Mouse (Mus musculus): ENCODE measurements around the gene Xpo5. TPM values are rescaled to one million over a fixed set of nuclear protein-coding genes. Genes with fewer than 3 reads are reported as not detected.
A peak's percentile ranks its signal among the peaks of the same experiment; 100 is the strongest.

Gene Xpo5
- polyA plus RNA-seq, 1 experiment, result 0.51 TPM

GRCm38 (mm10) chr17:46161179-46161578 lies 41.4 kb upstream of the Xpo5 start:
- H3K36me3 ChIP-seq (ENCODE audit: control insufficient read depth), result peaks cover 64% of the 10 kb centered on the region
- peak overlapping the region; percentile 80 for H3K4me3 ChIP-seq (replicated peaks)
- no peaks in the 10 kb centered on the region for H3K27me3 ChIP-seq (ENCODE audit: control insufficient read depth)
- no peak for TF ChIP-seq TAL1 (IDR thresholded peaks at IDR 0.05; ENCODE audit: low read length)
- no peak for TF ChIP-seq GATA1 (IDR thresholded peaks at IDR 0.05; ENCODE audit: low read length)
- peaks cover 73% of the 10 kb centered on the region for H3K4me1 ChIP-seq (ENCODE audit: control insufficient read depth)
- peaks cover 7% of the 10 kb centered on the region for H3K9me3 ChIP-seq (ENCODE audit: control insufficient read depth, low read length)

GRCm38 (mm10) chr17:46161710-46162109 lies 40.9 kb upstream of the Xpo5 start:
- Histone ChIP-seq H3K27me3 (ENCODE audit: control insufficient read depth) (no peaks in the 10 kb centered on the region), H3K4me3 (replicated peaks) (peak overlapping the region; percentile 80), H3K4me1 (ENCODE audit: control insufficient read depth) (peaks cover 68% of the 10 kb centered on the region), H3K36me3 (ENCODE audit: control insufficient read depth) (peaks cover 64% of the 10 kb centered on the region), H3K9me3 (ENCODE audit: control insufficient read depth, low read length) (peaks cover 4% of the 10 kb centered on the region)
- TF ChIP-seq GATA1 (IDR thresholded peaks at IDR 0.05; ENCODE audit: low read length) (no peak), TAL1 (IDR thresholded peaks at IDR 0.05; ENCODE audit: low read length) (no peak)

GRCm38 (mm10) chr17:46162551-46162950 lies 40.0 kb upstream of the Xpo5 start:
- H3K4me1 ChIP-seq (ENCODE audit: control insufficient read depth), result peaks cover 63% of the 10 kb centered on the region
- no peaks in the 10 kb centered on the region for H3K27me3 ChIP-seq (ENCODE audit: control insufficient read depth)
- no peaks in the 10 kb centered on the region for H3K9me3 ChIP-seq (ENCODE audit: control insufficient read depth, low read length)
- peak overlapping the region; percentile 80 for H3K4me3 ChIP-seq (replicated peaks)
- H3K36me3 ChIP-seq (ENCODE audit: control insufficient read depth), result peaks cover 65% of the 10 kb centered on the region
- TF ChIP-seq TAL1 (IDR thresholded peaks at IDR 0.05; ENCODE audit: low read length) (no peak), GATA1 (IDR thresholded peaks at IDR 0.05; ENCODE audit: low read length) (no peak)

GRCm38 (mm10) chr17:46162951-46163421 lies 39.6 kb upstream of the Xpo5 start:
- H3K36me3 ChIP-seq (ENCODE audit: control insufficient read depth), result peaks cover 69% of the 10 kb centered on the region
- H3K4me1 ChIP-seq (ENCODE audit: control insufficient read depth), result peaks cover 63% of the 10 kb centered on the region
- peak overlapping the region; percentile 80 for H3K4me3 ChIP-seq (replicated peaks)
- no peaks in the 10 kb centered on the region for H3K9me3 ChIP-seq (ENCODE audit: control insufficient read depth, low read length)
- no peaks in the 10 kb centered on the region for H3K27me3 ChIP-seq (ENCODE audit: control insufficient read depth)
- TF ChIP-seq GATA1 (IDR thresholded peaks at IDR 0.05; ENCODE audit: low read length), result no peak
- no peak for TF ChIP-seq TAL1 (IDR thresholded peaks at IDR 0.05; ENCODE audit: low read length)

GRCm38 (mm10) chr17:46164301-46164700 lies 38.3 kb upstream of the Xpo5 start:
- Histone ChIP-seq H3K27me3 (ENCODE audit: control insufficient read depth) (no peaks in the 10 kb centered on the region), H3K36me3 (ENCODE audit: control insufficient read depth) (peaks cover 82% of the 10 kb centered on the region), H3K4me3 (replicated peaks) (no peak overlapping the region), H3K4me1 (ENCODE audit: control insufficient read depth) (peaks cover 62% of the 10 kb centered on the region), H3K9me3 (ENCODE audit: control insufficient read depth, low read length) (no peaks in the 10 kb centered on the region)
- TF ChIP-seq GATA1 (IDR thresholded peaks at IDR 0.05; ENCODE audit: low read length) (no peak), TAL1 (IDR thresholded peaks at IDR 0.05; ENCODE audit: low read length) (no peak)

- Histone ChIP-seq H3K4me1 (ENCODE audit: control insufficient read depth) (peaks cover 57% of the 10 kb centered on the region), H3K27me3 (ENCODE audit: control insufficient read depth) (no peaks in the 10 kb centered on the region), H3K36me3 (ENCODE audit: control insufficient read depth) (peaks cover 87% of the 10 kb centered on the region)
Observed at GRCm38 (mm10) chr17:46164791-46165190, 37.8 kb upstream of the Xpo5 start.

GRCm38 (mm10) chr17:46165460-46165859 lies 37.1 kb upstream of the Xpo5 start:
- Histone ChIP-seq H3K4me3 (replicated peaks) (no peak overlapping the region), H3K36me3 (ENCODE audit: control insufficient read depth) (peaks cover 94% of the 10 kb centered on the region), H3K9me3 (ENCODE audit: control insufficient read depth, low read length) (no peaks in the 10 kb centered on the region), H3K4me1 (ENCODE audit: control insufficient read depth) (peaks cover 53% of the 10 kb centered on the region), H3K27me3 (ENCODE audit: control insufficient read depth) (no peaks in the 10 kb centered on the region)
- TF ChIP-seq TAL1 (IDR thresholded peaks at IDR 0.05; ENCODE audit: low read length), result no peak

More at GRCm38 (mm10) chr17:46164791-46165190, 37.8 kb upstream of the Xpo5 start:
- H3K9me3 ChIP-seq (ENCODE audit: control insufficient read depth, low read length), result no peaks in the 10 kb centered on the region
- H3K4me3 ChIP-seq (replicated peaks), result no peak overlapping the region
- no peak for TF ChIP-seq GATA1 (IDR thresholded peaks at IDR 0.05; ENCODE audit: low read length)
- TF ChIP-seq TAL1 (IDR thresholded peaks at IDR 0.05; ENCODE audit: low read length), result no peak

GRCm38 (mm10) chr17:46166270-46166669 lies 36.3 kb upstream of the Xpo5 start:
- Histone ChIP-seq H3K27me3 (ENCODE audit: control insufficient read depth) (no peaks in the 10 kb centered on the region), H3K36me3 (ENCODE audit: control insufficient read depth) (peaks cover 100% of the 10 kb centered on the region), H3K4me1 (ENCODE audit: control insufficient read depth) (peaks cover 51% of the 10 kb centered on the region), H3K4me3 (replicated peaks) (no peak overlapping the region), H3K9me3 (ENCODE audit: control insufficient read depth, low read length) (no peaks in the 10 kb centered on the region)
- TF ChIP-seq TAL1 (IDR thresholded peaks at IDR 0.05; ENCODE audit: low read length) (no peak), GATA1 (IDR thresholded peaks at IDR 0.05; ENCODE audit: low read length) (no peak)

- TF ChIP-seq TAL1 (IDR thresholded peaks at IDR 0.05; ENCODE audit: low read length) (no peak), GATA1 (IDR thresholded peaks at IDR 0.05; ENCODE audit: low read length) (no peak)
- Histone ChIP-seq H3K4me3 (replicated peaks) (no peak overlapping the region), H3K4me1 (ENCODE audit: control insufficient read depth) (peaks cover 44% of the 10 kb centered on the region), H3K27me3 (ENCODE audit: control insufficient read depth) (no peaks in the 10 kb centered on the region), H3K9me3 (ENCODE audit: control insufficient read depth, low read length) (no peaks in the 10 kb centered on the region), H3K36me3 (ENCODE audit: control insufficient read depth) (peaks cover 99% of the 10 kb centered on the region)
Observed at GRCm38 (mm10) chr17:46167014-46167413, 35.6 kb upstream of the Xpo5 start.

- peaks cover 31% of the 10 kb centered on the region for H3K4me1 ChIP-seq (ENCODE audit: control insufficient read depth)
- no peaks in the 10 kb centered on the region for H3K27me3 ChIP-seq (ENCODE audit: control insufficient read depth)
- TF ChIP-seq TAL1 (IDR thresholded peaks at IDR 0.05; ENCODE audit: low read length) (no peak), GATA1 (IDR thresholded peaks at IDR 0.05; ENCODE audit: low read length) (no peak)
- no peaks in the 10 kb centered on the region for H3K9me3 ChIP-seq (ENCODE audit: control insufficient read depth, low read length)
- H3K36me3 ChIP-seq (ENCODE audit: control insufficient read depth), result peaks cover 99% of the 10 kb centered on the region
- no peak overlapping the region for H3K4me3 ChIP-seq (replicated peaks)
Observed at GRCm38 (mm10) chr17:46168318-46168717, 34.3 kb upstream of the Xpo5 start.

All from erythroblast, embryonic 14.5 days (primary cell).